Mouse (Mus musculus) 3134 (cell line): ENCODE measurements at regions not wholly inside any gene's neighbourhood (a gene's known extent, or its start where the extent isn't known, plus 50 kb on each side); places are given as distances from the start of the nearest gene placed in this dataset.

ENCODE experiments used
- DNase-seq: peaks from one replicate; pipeline ENCODE4 v3.0.0-alpha.2; 2011; ENCODE audit warnings: low spot score; ENCODE audit not compliant: insufficient read length; ENCODE audit errors: extremely low read depth

DNA sequence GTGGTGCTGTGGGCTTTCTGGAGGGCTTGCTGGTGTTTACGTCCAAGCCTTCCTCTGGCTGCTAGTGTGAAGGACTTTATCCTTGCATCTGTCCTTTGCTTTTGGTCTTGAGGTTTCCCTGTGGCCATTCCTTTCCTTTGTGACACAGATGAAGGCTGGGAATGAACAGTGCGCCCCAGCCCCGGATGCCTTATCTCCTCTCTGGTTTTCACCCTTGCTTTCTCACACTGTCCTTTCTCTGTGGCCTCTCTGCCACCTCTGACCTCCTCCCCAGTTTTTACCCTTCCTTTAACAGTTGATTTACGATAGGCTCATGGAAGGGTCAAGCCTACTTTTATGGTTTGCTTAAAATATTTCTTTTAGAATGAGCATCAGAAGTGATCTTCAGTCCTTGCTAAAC is 53.2 kb downstream of the Gas1 start:
- DNase-seq, result no peak

GRCm38 (mm10) chr13:60123174-60123587 is 54.0 kb downstream of the Gas1 start:
- DNase-seq, result no peak

DNA sequence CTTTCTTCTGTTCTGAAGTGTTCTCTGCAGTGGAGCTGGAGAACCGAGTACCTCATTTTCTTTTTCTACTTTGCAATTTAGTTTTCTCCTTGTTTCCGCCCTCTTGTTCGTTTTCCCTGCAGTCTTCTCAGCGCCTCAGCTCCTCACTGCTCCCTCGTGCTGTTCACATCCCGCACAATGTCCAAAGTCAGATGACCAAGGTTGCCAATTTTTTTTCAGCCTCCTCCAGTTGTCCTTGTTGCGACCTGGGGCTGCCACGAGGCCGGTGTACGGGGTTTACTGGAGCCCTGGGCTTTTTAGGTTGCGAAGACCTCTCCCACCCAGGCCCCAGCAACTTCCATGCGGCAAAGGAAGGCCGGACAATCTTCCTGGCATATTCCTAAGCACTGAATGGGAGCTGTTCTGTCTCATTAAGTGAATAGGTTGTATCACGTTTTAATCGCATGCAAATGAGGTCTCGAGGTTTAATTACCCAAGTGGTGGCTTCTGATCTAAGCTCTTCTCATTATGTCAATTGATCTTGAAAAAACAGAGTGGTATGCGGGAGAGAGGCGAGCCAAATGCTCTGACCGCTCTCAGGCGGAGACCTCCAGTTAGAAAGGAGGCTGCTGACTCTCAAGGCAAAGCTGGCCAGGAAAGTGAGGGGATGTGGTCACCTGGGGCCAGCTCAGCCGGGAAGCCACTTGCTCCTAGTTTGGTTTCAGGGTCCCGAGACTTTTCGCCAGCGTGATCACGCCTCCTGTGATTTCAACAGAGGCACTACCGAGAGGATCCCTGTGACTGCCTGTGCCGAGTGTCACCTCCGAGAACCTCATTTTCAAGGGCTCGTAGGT is 54.6 kb downstream of the Gas1 start:
- no peak for DNase-seq

- no peak for DNase-seq
These were observed 65.7 kb downstream of the Gas1 start for GRCm38 (mm10) chr13:60111465-60111864.

DNA sequence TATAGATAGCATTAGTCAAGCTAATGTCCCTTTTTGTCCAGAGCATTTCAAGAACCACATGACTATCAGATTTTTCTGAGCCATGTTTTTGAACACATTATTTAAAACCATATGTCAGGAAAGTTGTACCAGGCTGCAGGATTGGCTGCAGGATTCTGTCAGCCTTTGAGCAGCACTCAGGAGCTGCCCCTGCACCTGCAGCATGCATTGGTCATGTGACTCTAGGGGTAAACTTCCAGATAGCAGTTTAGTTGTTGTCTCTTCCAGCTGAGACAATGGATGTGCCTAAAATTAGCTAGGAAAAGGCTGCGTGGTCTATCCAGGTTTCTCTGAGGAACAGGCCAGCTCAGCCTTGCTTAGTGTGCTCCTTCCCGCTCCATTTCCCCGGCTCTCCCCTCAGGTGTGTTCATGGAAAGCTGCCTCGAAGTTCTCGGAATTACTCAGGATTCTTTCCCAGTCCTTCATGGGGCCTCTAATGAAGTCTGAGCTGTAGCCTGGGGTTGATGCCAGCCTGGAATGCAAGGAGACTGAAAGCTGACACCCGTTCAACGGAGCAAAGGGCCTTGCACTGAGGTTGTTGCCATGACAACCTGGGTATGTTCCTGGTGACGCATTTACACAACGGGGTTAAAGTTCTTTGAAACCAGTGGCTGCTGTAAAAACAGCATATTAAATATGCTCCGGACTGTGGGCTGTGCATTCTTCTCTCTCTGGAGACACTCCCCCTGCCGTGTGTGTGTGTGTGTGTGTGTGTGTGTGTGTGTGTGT is 66.9 kb downstream of the Gas1 start:
- DNase-seq, result peak; percentile 72

DNA sequence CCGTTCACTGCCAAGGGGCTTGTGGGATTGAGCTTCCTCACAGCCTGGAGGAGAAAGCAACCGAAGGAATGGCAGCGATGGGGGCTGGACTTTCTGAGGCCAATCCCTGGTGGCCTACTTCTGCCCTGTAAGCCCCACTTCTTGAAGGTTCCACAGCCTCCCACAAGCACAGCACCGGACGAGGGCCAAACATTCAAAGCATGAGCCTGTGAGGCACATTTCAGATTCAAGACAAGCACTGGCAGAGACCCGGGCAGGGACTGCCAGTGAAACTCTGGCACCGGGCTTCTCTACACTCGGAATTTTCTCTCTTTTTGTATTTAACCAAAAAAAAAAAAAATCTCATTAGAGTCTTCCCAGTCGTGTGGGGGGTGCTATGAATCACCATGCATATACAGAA is 71.9 kb downstream of the Gas1 start:
- no peak for DNase-seq

DNA sequence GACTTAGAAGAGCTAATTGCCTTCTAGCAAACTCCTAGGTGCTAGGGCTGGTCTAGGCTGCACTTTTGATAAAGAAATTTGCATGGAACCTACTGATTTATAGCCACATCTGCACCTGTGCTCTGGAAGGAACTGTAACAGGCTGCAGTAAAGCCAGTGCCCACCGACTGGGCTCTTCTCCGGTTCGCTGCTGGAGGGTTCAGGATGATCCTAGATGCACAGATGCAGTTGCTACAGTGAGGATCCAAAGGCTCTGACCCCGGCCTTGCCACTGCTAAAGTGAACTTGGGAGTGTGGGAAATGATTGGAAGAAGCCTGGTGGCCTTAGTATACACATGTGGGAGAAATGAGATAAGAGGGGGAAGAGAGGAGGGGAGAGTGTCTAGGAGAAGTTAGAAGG is 75.5 kb downstream of the Gas1 start:
- DNase-seq, result no peak

GRCm38 (mm10) chr13:60100130-60101112 is 76.7 kb downstream of the Gas1 start:
- DNase-seq, result no peak

DNA sequence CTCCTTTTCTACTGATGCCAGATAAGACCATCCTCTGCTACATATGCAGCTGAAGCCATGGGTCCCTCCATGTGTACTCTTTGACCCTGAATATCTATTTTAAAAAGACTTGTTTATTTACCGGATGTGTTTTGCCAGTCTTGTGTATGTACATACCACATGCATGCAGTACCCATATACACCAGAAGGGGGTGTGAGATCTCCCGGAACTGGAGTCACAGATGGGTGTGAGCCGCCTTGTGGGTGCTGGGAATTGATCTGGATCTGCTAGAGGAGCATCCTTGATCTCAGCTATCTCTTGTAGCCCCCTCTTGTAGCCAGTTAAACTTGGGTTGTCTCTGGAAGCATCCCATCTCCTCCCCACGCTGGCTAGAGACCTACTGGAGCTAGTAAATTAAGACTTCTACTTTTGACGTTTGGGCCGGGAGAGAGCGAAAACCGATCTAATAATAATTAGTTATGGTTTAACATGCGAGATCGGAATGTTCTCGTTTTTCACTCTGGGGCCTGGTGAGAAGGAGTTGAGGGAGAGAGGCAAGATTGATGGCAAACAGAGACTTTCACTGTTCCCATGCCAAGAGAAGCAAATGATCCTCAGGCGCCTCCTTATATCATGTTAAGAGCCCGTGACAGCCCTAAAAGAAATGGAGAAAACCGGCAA is 77.6 kb downstream of the Gas1 start:
- DNase-seq, result no peak

DNA sequence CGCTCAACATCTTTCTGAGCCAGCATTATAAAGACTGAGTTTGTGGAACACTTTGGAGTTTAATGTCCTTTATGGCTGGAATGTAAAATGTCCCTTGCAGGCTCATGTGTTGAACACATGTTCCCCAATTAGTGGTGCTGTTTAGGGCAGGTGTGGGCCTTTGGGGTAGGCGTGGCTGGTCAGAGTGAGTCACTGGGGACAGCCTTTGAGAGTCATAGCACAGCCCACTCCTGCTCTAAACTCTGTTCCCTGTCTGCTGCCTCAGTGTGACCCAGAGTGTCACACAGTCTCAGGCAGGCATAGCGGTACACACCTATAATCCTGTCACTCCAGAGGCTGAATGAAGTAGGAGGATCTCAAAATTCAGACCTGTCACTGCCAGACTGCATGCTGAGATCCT is 78.8 kb downstream of the Gas1 start:
- no peak for DNase-seq

- DNase-seq, result no peak
These were observed 79.4 kb downstream of the Gas1 start for GRCm38 (mm10) chr13:60097776-60098175.

DNA sequence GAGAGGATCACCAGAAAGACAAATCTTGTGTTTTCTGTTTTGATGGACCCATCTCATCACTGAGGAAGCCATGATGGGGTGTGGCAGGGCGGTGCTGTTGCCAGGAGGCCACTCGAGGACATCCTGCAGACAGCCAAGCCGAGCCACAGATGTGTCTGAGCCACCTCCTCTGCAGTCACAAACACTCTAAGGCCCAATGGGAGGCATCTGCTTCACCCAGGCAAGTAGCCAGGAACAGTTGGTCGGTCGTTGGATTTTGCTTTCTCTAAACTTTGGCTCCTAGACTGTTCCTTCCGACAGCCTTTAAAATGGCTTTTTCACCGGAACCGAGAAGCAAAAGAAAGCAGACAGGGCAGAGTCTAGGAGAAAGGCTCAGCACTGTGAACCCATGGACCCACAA is 90.5 kb downstream of the Gas1 start:
- DNase-seq, result no peak

- DNase-seq, result no peak
These were observed 92.2 kb downstream of the Gas1 start for GRCm38 (mm10) chr13:60084975-60085374.

GRCm38 (mm10) chr13:60084290-60084689 is 92.9 kb downstream of the Gas1 start:
- DNase-seq, result no peak

DNA sequence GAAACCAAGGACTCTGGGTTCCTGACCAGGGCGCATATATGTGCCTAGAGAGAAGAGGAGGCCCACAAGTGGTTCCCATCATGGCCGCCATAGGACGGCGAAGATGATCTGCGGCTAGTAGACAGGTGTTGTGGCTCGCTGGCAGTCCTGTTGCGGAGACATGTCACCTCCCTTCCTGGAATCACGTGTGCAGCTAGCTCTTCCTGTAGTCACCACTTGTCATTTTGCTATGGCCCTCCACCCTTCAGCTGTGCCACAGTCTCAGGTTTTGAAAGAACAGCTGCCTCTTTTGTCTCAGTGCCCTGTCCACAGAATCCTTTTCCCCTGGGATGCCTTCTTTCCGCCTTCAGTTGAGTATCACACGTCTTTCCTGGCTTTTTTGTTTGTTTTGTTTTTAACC is 97.1 kb downstream of the Gas1 start:
- DNase-seq, result no peak

DNA sequence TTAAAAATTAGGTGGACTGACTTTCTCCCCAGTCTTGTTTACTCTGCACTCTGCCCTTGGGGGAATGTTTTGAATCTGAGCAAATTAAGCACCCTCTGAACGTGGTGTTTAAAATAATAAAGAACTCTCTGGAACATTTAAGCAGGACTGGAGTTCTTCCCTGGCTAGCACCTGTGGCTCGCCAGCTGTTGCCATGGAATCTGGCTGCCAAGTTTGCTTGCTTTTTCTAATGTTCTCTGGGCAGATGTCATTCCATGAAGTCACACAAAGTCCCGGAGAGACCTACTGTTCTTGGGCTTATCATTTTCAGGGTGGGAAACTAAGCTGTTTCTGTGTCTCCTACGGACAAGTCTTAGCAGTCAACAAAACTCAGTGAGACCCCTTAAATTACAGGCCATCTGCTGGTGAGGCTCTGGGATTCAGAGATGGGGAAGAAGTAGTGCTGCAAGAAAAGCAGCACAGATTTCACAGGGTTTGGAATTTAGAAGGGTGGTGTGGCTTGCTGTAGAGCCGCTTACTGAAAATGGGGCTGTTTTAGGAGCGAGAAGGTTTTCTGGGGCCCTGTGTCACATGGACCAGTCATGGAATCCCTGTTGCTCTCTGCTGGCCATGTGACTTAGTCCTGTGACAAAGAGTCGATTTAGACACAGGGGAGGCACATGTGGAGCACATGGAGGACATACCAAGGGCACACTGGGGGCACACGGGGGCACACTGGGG is 98.7 kb downstream of the Gas1 start:
- no peak for DNase-seq

GRCm38 (mm10) chr13:60076147-60076800 is 100.9 kb downstream of the Gas1 start:
- DNase-seq, result no peak

DNA sequence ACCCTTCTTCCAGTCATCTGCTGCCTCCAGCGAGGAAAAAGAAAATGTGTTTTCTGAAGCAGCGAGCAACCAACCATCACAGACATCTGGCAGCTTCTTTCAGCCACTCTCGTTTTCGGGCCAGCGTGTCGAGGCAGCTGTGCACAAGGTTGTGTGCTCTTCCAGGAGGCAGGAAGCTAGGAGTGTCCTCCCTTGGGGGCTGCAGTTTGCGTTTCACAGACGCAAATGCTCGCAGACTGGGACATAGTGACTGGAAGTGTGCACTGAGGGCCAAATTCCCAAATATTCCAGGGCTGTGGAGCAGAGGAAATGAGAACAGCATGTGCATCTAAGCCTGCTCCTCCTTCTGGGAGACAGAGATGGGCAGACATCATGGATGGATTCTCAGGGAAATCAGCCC is 105.6 kb downstream of the Gas1 start:
- DNase-seq, result no peak

GRCm38 (mm10) chr13:60069196-60069595 is 108.0 kb downstream of the Gas1 start:
- DNase-seq, result no peak
